Mouse (Mus musculus): ENCODE measurements around the gene Stk33. TPM values are rescaled to one million over a fixed set of nuclear protein-coding genes. Genes with fewer than 3 reads are reported as not detected.
"Not testable (repeated sequence)": the region's sequence is repeated elsewhere in the genome, so short reads cannot be mapped to it uniquely, and the experiment has no call there.

Stk33 gene
- total and polyA plus RNA-seq, 3 experiments = not detected

DNA sequence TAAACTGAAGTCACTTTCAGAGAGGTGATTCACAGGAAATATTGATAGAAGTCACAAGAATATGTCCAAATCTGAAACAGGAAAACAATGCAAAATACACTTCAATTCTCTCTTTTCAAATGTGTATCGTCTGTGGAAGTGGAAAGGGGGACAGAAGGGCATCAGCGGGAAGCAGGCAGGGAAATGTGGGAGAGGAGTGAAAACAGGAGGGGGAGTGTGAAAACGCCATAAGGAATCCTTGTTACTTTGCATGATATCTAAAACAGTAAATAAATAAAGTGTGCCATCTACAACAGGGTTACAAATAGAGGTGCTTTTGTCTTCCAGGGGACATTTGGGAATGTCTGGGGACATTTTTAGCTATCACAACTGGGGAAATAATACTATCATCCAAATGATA is 39.6 kb downstream of the Stk33 start:
- Histone ChIP-seq H3K9me3 (replicated peaks) (no peaks in the 10 kb centered on the region), H3K4me1 (ENCODE audit: insufficient read depth, low read depth, low read length) (no peaks in the 10 kb centered on the region), H3K27me3 (ENCODE audit: insufficient read depth, low read length) (no peaks in the 10 kb centered on the region), H3K36me3 (replicated peaks) (no peaks in the 10 kb centered on the region), H3K4me3 (ENCODE audit: low read depth, low read length) (no peak overlapping the region)
- TF ChIP-seq POLR2AphosphoS5 (IDR thresholded peaks at IDR 0.05; ENCODE audit: insufficient replicate concordance, low read depth, low read length) (no peak), GATA2 (IDR thresholded peaks at IDR 0.05; ENCODE audit: borderline replicate concordance, low read depth, low read length) (no peak), GATA1 (IDR thresholded peaks at IDR 0.05; ENCODE audit: borderline replicate concordance, low read length) (no peak), TAL1 (conservative IDR thresholded peaks at IDR 0.05; ENCODE audit: low read depth, low read length) (no peak), CTCF (IDR thresholded peaks at IDR 0.05; ENCODE audit: low read depth, low read length) (no peak)
- no peak for DNase-seq (ENCODE audit: low spot score)
- ATAC-seq (ENCODE audit: extremely low read depth, insufficient number of reproducible peaks, low FRiP score, poor library complexity, severe bottlenecking) = no peak

DNA sequence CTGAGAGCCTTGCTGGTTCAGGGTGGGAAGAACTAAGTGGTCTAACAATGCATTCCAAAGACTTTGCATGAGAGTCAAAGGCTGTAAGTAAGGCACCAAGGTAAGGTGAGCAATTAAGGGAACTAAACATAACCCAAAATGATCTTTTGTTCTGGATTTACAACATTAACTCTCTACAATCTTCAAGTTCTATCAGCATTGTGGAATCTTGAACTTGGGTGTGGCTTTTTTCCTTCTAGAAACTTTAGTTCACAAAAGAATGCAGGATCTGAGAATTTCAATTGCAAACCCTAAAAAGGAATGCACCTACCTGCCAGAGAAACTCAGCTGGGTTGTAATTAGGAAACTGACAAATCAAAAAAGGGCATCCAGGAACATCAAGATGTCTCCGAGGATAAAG is 57.8 kb downstream of the Stk33 start:
- DNase-seq (ENCODE audit: low spot score) (no peak), ATAC-seq (ENCODE audit: extremely low read depth, insufficient number of reproducible peaks, low FRiP score, poor library complexity, severe bottlenecking) (no peak)
- H3K4me1 ChIP-seq (ENCODE audit: insufficient read depth, low read depth, low read length) = no peaks in the 10 kb centered on the region
- H3K4me3 ChIP-seq (ENCODE audit: low read depth, low read length) = no peak overlapping the region
- no peaks in the 10 kb centered on the region for H3K9me3 ChIP-seq (replicated peaks)
- no peaks in the 10 kb centered on the region; the same call in 1 of the 2 replicates for H3K27me3 ChIP-seq (ENCODE audit: insufficient read depth, low read length)
- TF ChIP-seq CTCF (IDR thresholded peaks at IDR 0.05; ENCODE audit: low read depth, low read length) (no peak), GATA2 (IDR thresholded peaks at IDR 0.05; ENCODE audit: borderline replicate concordance, low read depth, low read length) (no peak), TAL1 (conservative IDR thresholded peaks at IDR 0.05; ENCODE audit: low read depth, low read length) (no peak), GATA1 (IDR thresholded peaks at IDR 0.05; ENCODE audit: borderline replicate concordance, low read length) (no peak), POLR2AphosphoS5 (IDR thresholded peaks at IDR 0.05; ENCODE audit: insufficient replicate concordance, low read depth, low read length) (no peak)
- no peaks in the 10 kb centered on the region for H3K36me3 ChIP-seq (replicated peaks)

DNA sequence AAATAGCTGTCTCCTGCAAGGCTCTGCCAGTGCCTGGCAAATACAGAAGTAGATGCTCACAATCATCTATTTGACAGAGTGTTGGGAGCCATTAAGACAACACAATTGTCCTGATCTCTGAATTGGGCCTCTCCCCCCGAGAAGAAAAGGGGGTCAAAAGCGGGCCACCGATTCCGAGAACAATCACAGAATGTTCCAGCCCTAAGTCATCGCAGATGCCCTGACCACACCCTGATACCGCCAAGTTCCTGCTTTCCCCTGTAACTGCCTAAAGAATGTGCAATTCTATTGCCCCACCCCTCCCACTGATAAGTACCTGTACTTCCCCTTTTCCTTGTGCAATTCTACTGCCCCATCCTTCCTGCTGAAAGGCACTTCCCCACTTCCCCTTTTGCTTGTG is 65.3 kb downstream of the Stk33 start:
- H3K36me3 ChIP-seq (replicated peaks); H3K4me3 ChIP-seq (ENCODE audit: low read depth, low read length); DNase-seq (ENCODE audit: low spot score); H3K9me3 ChIP-seq (replicated peaks); ATAC-seq (ENCODE audit: extremely low read depth, insufficient number of reproducible peaks, low FRiP score, poor library complexity, severe bottlenecking); H3K4me1 ChIP-seq (ENCODE audit: insufficient read depth, low read depth, low read length); H3K27me3 ChIP-seq (ENCODE audit: insufficient read depth, low read length): not testable (repeated sequence)

DNA sequence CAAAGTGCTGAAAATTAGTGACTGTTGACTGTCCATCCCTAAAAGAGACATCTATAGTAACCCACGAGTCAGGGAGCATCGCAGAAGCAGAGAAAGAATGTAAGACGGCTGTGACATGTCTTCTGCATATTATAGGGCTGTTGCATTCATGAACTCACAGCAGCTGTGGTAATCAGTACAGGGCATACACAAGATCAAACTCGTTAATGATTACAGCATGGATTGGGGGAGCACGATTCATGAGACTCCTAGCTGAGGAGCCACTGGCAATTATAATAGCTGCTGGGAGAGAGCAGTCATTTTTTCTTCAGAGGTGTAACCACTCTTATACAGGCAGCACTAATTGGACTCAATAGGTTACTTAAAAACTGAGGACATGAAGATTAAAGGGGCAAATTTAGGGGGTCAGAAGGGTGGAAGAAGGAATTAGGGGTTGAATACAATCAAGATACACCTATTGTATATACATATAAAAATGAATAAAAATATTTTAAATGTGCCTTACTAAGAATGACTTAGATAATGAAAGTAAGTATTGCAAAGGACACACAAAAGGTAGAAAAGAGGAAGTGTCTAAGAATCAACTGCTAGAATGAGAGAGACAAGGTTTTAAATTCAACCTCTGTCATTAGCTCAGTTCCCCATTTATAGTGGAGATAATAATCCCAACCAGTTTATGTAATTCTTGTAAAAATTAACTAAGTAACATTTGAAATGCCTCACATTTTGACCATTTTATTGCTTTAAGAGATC is 80.3 kb downstream of the Stk33 start:
- no peaks in the 10 kb centered on the region for H3K9me3 ChIP-seq (replicated peaks)
- no peak overlapping the region for H3K4me3 ChIP-seq (ENCODE audit: low read depth, low read length)
- TF ChIP-seq CTCF (IDR thresholded peaks at IDR 0.05; ENCODE audit: low read depth, low read length) (no peak), TAL1 (conservative IDR thresholded peaks at IDR 0.05; ENCODE audit: low read depth, low read length) (no peak), POLR2AphosphoS5 (IDR thresholded peaks at IDR 0.05; ENCODE audit: insufficient replicate concordance, low read depth, low read length) (no peak), GATA2 (IDR thresholded peaks at IDR 0.05; ENCODE audit: borderline replicate concordance, low read depth, low read length) (no peak), GATA1 (IDR thresholded peaks at IDR 0.05; ENCODE audit: borderline replicate concordance, low read length) (no peak)
- H3K36me3 ChIP-seq (replicated peaks) = no peaks in the 10 kb centered on the region
- H3K27me3 ChIP-seq (ENCODE audit: insufficient read depth, low read length) = no peaks in the 10 kb centered on the region
- DNase-seq (ENCODE audit: low spot score) (no peak), ATAC-seq (ENCODE audit: extremely low read depth, insufficient number of reproducible peaks, low FRiP score, poor library complexity, severe bottlenecking) (no peak)
- H3K4me1 ChIP-seq (ENCODE audit: insufficient read depth, low read depth, low read length) = no peaks in the 10 kb centered on the region

DNA sequence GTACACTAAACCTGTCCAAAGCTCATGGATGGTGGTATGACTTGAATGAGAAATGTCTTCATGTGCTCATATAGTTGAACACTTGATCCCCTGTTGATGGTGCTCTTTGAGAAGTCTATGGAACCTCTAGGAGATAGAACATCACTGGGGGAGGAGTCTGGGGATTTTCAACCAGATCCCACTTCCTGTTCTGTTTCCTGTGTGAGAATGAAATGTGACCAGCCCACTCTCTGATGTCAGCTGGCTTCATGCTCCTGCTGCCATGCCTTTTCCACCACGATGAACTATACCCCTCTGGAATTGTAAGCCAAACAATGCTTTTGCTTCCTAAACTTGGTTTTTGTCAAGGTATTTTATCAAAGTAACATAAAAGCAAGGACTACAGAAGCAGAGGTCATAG is 81.0 kb downstream of the Stk33 start:
- ATAC-seq (ENCODE audit: extremely low read depth, insufficient number of reproducible peaks, low FRiP score, poor library complexity, severe bottlenecking) (no peak), DNase-seq (ENCODE audit: low spot score) (no peak)
- Histone ChIP-seq H3K4me3 (ENCODE audit: low read depth, low read length) (no peak overlapping the region), H3K9me3 (replicated peaks) (no peaks in the 10 kb centered on the region), H3K27me3 (ENCODE audit: insufficient read depth, low read length) (no peaks in the 10 kb centered on the region), H3K36me3 (replicated peaks) (no peaks in the 10 kb centered on the region), H3K4me1 (ENCODE audit: insufficient read depth, low read depth, low read length) (no peaks in the 10 kb centered on the region)
- TF ChIP-seq CTCF (IDR thresholded peaks at IDR 0.05; ENCODE audit: low read depth, low read length) (no peak), TAL1 (conservative IDR thresholded peaks at IDR 0.05; ENCODE audit: low read depth, low read length) (no peak), POLR2AphosphoS5 (IDR thresholded peaks at IDR 0.05; ENCODE audit: insufficient replicate concordance, low read depth, low read length) (no peak), GATA2 (IDR thresholded peaks at IDR 0.05; ENCODE audit: borderline replicate concordance, low read depth, low read length) (no peak), GATA1 (IDR thresholded peaks at IDR 0.05; ENCODE audit: borderline replicate concordance, low read length) (no peak)

DNA sequence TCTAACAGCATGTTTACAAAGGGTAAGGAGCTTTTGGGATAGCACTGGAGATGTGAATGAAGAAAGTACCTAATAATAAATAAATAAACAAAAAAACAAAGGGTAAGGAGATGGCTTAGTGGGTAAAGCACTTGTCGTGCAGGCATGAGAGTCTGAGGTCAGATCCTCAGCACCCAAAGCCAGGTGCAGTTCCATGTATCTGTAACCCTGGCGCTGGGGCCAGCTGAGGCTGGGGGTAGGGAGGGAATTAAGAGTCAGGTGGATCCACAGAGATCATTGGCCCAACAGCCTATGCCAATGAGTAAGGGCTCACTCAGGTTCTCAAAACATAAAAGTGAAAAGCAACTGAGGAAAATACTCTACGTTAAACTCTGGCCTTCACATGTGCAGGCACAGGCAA is 91.6 kb downstream of the Stk33 start:
- no peaks in the 10 kb centered on the region for H3K4me1 ChIP-seq (ENCODE audit: insufficient read depth, low read depth, low read length)
- H3K36me3 ChIP-seq (replicated peaks) = no peaks in the 10 kb centered on the region
- ATAC-seq (ENCODE audit: extremely low read depth, insufficient number of reproducible peaks, low FRiP score, poor library complexity, severe bottlenecking) = no peak
- H3K27me3 ChIP-seq (ENCODE audit: insufficient read depth, low read length) = no peaks in the 10 kb centered on the region
- TF ChIP-seq TAL1 (conservative IDR thresholded peaks at IDR 0.05; ENCODE audit: low read depth, low read length) (no peak), GATA2 (IDR thresholded peaks at IDR 0.05; ENCODE audit: borderline replicate concordance, low read depth, low read length) (no peak), CTCF (IDR thresholded peaks at IDR 0.05; ENCODE audit: low read depth, low read length) (no peak), POLR2AphosphoS5 (IDR thresholded peaks at IDR 0.05; ENCODE audit: insufficient replicate concordance, low read depth, low read length) (no peak), GATA1 (IDR thresholded peaks at IDR 0.05; ENCODE audit: borderline replicate concordance, low read length) (no peak)
- H3K9me3 ChIP-seq (replicated peaks) = no peaks in the 10 kb centered on the region
- no peak overlapping the region for H3K4me3 ChIP-seq (ENCODE audit: low read depth, low read length)
- DNase-seq (ENCODE audit: low spot score) = no peak
